Mouse (Mus musculus): ENCODE results near the gene Pramef8. TPM values are rescaled to one million over a fixed set of nuclear protein-coding genes. Genes with fewer than 3 reads are reported as not detected.

Gene Pramef8
- total and polyA plus RNA-seq, 2 experiments from 2014 or later, result 8.3 to 21.5 TPM

DNA sequence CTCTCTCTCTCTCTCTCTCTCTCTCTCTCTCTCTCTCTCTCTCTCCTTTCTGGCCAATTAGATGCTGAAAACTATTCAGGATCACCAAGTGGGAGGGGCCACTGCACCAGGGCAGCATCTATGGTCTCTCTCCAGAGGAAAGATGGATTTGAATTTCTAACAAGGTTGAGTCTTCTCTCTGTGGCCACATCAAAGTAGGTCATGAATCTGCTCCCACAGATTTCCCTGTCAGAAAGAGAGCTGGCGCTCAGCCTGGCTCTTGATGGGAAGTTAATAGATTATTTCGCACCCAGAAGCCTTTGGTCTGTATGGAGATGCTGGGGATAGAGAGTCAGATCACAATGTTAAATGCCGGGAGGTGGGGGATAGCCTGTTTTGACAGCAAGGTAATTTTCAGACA is 30.1 kb upstream of the Pramef8 start:
- Histone ChIP-seq H3K27me3 (ENCODE audit: control insufficient read depth, insufficient read depth, low read length) (peaks cover 17% of the 10 kb centered on the region; the same call in 1 of the 2 replicates), H3K4me3 (ENCODE audit: low read depth, low read length) (no peak overlapping the region), H3K36me3 (replicated peaks; ENCODE audit: control insufficient read depth, insufficient read depth, low read length) (no peaks in the 10 kb centered on the region), H3K27ac (ENCODE audit: low read depth) (no peak overlapping the region), H3K4me2 (ENCODE audit: low read depth, low read length) (no peak overlapping the region), H3K9me3 (replicated peaks; ENCODE audit: control insufficient read depth, low read length) (no peaks in the 10 kb centered on the region), H3K4me1 (ENCODE audit: control insufficient read depth, insufficient read depth) (no peaks in the 10 kb centered on the region), H3K9ac (replicated peaks; ENCODE audit: low read depth, low read length) (no peak overlapping the region)
- TF ChIP-seq EP300 (IDR thresholded peaks at IDR 0.05; ENCODE audit: low read depth) (no peak), CTCF (IDR thresholded peaks at IDR 0.05; ENCODE audit: low read depth) (no peak)
- no peak for DNase-seq (ENCODE audit: low spot score)
- no peak for ATAC-seq (ENCODE audit: insufficient read depth, low read depth)
- WGBS, result 62% methylated on average over 3 of the region's 3 CpGs

DNA sequence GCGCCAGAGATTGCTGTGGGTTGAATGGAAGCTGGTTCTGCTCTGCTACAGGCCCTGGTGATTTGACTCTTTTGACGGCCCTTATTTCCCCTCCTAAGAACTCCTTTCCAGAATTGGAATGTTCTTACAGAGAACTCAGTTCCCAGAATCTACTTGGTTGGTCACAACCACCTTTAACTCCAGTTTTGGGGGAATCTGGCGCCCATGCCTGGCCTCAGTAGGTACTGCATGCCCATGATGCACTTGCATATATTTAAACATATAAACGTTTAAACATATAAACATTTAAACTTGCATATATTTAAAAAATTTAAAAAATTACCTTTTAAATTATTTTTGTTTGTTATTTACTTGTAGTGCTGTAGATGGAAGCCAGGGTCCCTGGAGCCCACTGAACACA is 28.6 kb upstream of the Pramef8 start:
- DNase-seq (ENCODE audit: low spot score), result no peak
- H3K36me3 ChIP-seq (replicated peaks; ENCODE audit: control insufficient read depth, insufficient read depth, low read length), result no peaks in the 10 kb centered on the region
- H3K27ac ChIP-seq (ENCODE audit: low read depth), result no peak overlapping the region
- H3K27me3 ChIP-seq (ENCODE audit: control insufficient read depth, insufficient read depth, low read length), result peaks cover 17% of the 10 kb centered on the region; the same call in 1 of the 2 replicates
- TF ChIP-seq EP300 (IDR thresholded peaks at IDR 0.05; ENCODE audit: low read depth) (no peak), CTCF (IDR thresholded peaks at IDR 0.05; ENCODE audit: low read depth) (peak; percentile 25)
- H3K4me2 ChIP-seq (ENCODE audit: low read depth, low read length), result no peak overlapping the region
- no peak for ATAC-seq (ENCODE audit: insufficient read depth, low read depth)
- H3K9ac ChIP-seq (replicated peaks; ENCODE audit: low read depth, low read length), result no peak overlapping the region
- H3K4me3 ChIP-seq (ENCODE audit: low read depth, low read length), result no peak overlapping the region
- no peaks in the 10 kb centered on the region for H3K9me3 ChIP-seq (replicated peaks; ENCODE audit: control insufficient read depth, low read length)
- no peaks in the 10 kb centered on the region for H3K4me1 ChIP-seq (ENCODE audit: control insufficient read depth, insufficient read depth)
- 37% methylated on average over 4 of the region's 4 CpGs for WGBS

DNA sequence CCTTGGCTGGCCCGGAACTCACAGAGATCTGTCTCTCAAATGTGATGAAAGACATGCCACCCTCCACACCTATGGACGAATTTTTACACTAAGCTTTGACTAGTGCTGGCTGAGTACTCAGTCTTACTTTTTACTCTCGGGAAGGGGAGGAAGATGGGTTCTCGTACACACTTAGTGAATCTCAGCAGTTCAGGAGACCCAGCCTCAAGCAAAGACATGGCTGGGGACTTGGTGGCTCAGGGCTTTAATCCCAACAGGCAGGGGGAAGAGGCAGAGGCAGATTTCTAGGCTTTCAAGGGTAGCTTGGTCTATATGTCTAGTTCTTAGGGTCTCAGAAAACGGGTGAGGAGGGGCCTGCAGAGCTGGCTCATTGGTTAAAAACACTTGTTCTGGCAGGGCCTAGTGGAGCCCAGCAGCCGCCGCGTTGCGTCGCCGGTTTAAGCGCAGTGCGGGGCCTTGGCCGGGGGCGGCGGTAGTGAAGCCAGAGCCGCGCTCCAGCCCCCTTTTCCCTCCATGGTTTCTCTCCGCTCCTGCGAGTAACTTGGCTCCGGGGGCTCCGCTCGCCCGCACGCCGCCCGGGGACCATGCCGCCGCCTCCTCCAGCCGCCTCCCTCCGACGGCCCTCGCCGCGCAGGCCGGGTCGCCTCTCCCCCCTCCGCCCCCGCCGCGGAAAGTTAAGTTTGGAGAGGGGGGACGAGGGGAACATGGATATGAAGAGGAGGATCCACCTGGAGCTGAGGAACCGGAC is 23.1 kb upstream of the Pramef8 start:
- no peaks in the 10 kb centered on the region for H3K27me3 ChIP-seq (ENCODE audit: control insufficient read depth, insufficient read depth, low read length)
- DNase-seq (ENCODE audit: low spot score) (peak; percentile 36), ATAC-seq (ENCODE audit: insufficient read depth, low read depth) (peak; percentile 85)
- H3K4me1 ChIP-seq (ENCODE audit: control insufficient read depth, insufficient read depth), result no peaks in the 10 kb centered on the region
- peak overlapping the region; percentile 63 for H3K4me2 ChIP-seq (ENCODE audit: low read depth, low read length)
- peak overlapping the region; percentile 39 for H3K4me3 ChIP-seq (ENCODE audit: low read depth, low read length)
- no peaks in the 10 kb centered on the region for H3K9me3 ChIP-seq (replicated peaks; ENCODE audit: control insufficient read depth, low read length)
- TF ChIP-seq CTCF (IDR thresholded peaks at IDR 0.05; ENCODE audit: low read depth), result peak; percentile 28
- TF ChIP-seq EP300 (IDR thresholded peaks at IDR 0.05; ENCODE audit: low read depth), result no peak
- 8% methylated on average over 32 of the region's 43 CpGs for WGBS
- no peak overlapping the region; the same call in 1 of the 2 replicates for H3K9ac ChIP-seq (replicated peaks; ENCODE audit: low read depth, low read length)
- H3K27ac ChIP-seq (ENCODE audit: low read depth), result no peak overlapping the region
- H3K36me3 ChIP-seq (replicated peaks; ENCODE audit: control insufficient read depth, insufficient read depth, low read length), result no peaks in the 10 kb centered on the region

DNA sequence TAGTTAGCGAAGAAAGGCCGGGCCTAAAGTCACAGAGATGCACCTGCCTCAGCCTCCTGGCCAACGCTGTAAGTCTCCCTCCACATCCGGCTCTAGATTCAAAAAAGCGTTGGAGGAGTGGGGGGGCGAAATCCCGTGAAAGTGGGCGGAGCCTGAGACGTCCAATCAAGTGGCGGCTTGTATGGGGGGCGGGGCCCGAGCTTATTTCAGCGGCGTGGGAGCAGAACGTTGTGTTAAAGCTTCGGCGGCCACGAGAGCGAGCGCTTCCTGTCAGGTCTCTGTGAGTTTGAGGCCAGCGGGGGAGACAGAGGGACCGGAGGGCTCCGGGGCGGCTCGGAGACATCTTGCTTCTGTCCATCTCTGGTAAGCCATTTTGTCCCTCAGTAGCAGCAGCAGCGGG is 18.0 kb upstream of the Pramef8 start, which contains the start of gene Pramel1:
TSS of gene Pramel1 (plus strand) at position 248 of the 400 bp plus-strand sequence.
- H3K36me3 ChIP-seq (replicated peaks; ENCODE audit: control insufficient read depth, insufficient read depth, low read length), result no peaks in the 10 kb centered on the region
- no peak within 1 kb of the TSS for H3K27ac ChIP-seq (ENCODE audit: low read depth)
- ATAC-seq (ENCODE audit: insufficient read depth, low read depth), result no peak
- H3K27me3 ChIP-seq (ENCODE audit: control insufficient read depth, insufficient read depth, low read length), result no peaks in the 10 kb centered on the region
- no peaks in the 10 kb centered on the region for H3K9me3 ChIP-seq (replicated peaks; ENCODE audit: control insufficient read depth, low read length)
- no peak for DNase-seq (ENCODE audit: low spot score)
- WGBS, result 66% methylated on average over 26 of the region's 26 CpGs
- H3K4me1 ChIP-seq (ENCODE audit: control insufficient read depth, insufficient read depth), result no peaks in the 10 kb centered on the region
- TF ChIP-seq EP300 (IDR thresholded peaks at IDR 0.05; ENCODE audit: low read depth) (no peak), CTCF (IDR thresholded peaks at IDR 0.05; ENCODE audit: low read depth) (no peak)
- no peak within 1 kb of the TSS for H3K9ac ChIP-seq (replicated peaks; ENCODE audit: low read depth, low read length)
- no peak within 1 kb of the TSS for H3K4me3 ChIP-seq (ENCODE audit: low read depth, low read length)
- H3K4me2 ChIP-seq (ENCODE audit: low read depth, low read length), result no peak within 1 kb of the TSS

DNA sequence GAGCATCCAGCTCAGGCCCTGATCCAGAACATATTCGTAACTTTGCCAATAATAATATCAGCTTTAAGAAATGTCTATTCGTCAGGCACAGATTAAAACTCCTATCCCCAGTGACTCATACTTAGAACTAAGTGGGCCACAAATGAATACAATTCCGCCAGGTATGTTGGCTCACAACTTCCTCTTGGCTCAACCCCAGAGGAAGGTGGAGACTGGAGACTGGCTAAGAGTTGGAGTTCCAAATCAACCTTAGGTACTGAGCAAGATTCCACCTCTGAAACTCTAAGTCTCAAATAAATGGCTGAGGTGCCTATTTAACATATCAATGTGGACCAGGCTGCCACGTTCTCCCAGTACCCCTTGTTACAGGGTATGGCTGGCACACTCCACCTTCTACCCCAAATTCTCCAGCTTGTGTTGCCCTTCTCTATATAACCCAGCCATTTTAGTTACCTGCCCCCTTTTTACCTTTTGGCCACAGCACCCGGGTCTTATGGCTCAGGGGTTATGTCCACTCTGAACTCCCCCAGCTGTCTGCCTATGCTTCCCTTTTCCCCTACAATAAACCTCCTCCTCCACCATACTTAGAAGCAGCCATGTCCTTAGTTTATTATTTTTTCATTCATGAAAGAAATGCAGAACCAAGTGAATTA is 534 bp upstream of the Pramef8 start:
- Histone ChIP-seq H3K4me2 (ENCODE audit: low read depth, low read length) (peak overlapping the region; percentile 75), H3K4me1 (ENCODE audit: control insufficient read depth, insufficient read depth) (0 out of 2 replicates have a peak, but pooled peaks cover 4% of the 10 kb centered on the region), H3K27ac (ENCODE audit: low read depth) (peak overlapping the region; percentile 82; the same call in 1 of the 2 replicates), H3K4me3 (ENCODE audit: low read depth, low read length) (peak overlapping the region; percentile 69), H3K9me3 (replicated peaks; ENCODE audit: control insufficient read depth, low read length) (0 out of 2 replicates have a peak, but pooled peaks cover 3% of the 10 kb centered on the region), H3K36me3 (replicated peaks; ENCODE audit: control insufficient read depth, insufficient read depth, low read length) (peaks cover 20% of the 10 kb centered on the region; the same call in 1 of the 2 replicates), H3K9ac (replicated peaks; ENCODE audit: low read depth, low read length) (peak overlapping the region; percentile 55; the same call in 1 of the 2 replicates), H3K27me3 (ENCODE audit: control insufficient read depth, insufficient read depth, low read length) (no peaks in the 10 kb centered on the region)
- no peak for ATAC-seq (ENCODE audit: insufficient read depth, low read depth)
- TF ChIP-seq EP300 (IDR thresholded peaks at IDR 0.05; ENCODE audit: low read depth) (no peak), CTCF (IDR thresholded peaks at IDR 0.05; ENCODE audit: low read depth) (no peak)
- 59% methylated on average over 5 of the region's 5 CpGs for WGBS
- peak; percentile 9 for DNase-seq (ENCODE audit: low spot score)
